Comparison of ENCODE assay signal across 8 mouse cellular contexts in genomic region chr6:38921095-38921809, GRCm38 (mm10). TPM values are rescaled to one million over a fixed set of nuclear protein-coding genes. Genes with fewer than 3 reads are reported as not detected.
DNase-seq lines count a peak whose midpoint lies in the region; ATAC-seq lines count a peak whose summit lies in the region.
"Had no signal": no experiment of that assay in that cellular context is flagged by ENCODE, and none has a peak within 500 bp of the region (broad histone marks: within the 10 kb centered on the region; RNA-seq: fewer than 3 reads in every experiment).

No protein-coding gene starts in this region.

- H3K27me3 ChIP-seq in kidney, embryonic 14.5 days (ENCODE audit: control insufficient read depth, insufficient read depth, low read length) = no peaks in the 10 kb centered on the region
- no peaks in the 10 kb centered on the region for H3K27me3 ChIP-seq in embryonic facial prominence, embryonic 10.5 days (replicated peaks; ENCODE audit: low read depth, poor library complexity, severe bottlenecking)
- no peaks in the 10 kb centered on the region for H3K27me3 ChIP-seq in limb, embryonic 10.5 days (ENCODE audit: low read depth, poor library complexity, severe bottlenecking)

- no peak for ATAC-seq in kidney, embryonic 14.5 days (ENCODE audit: low FRiP score, low TSS enrichment)
- ATAC-seq: hindbrain, postnatal 0 days had no signal

- DNase-seq in kidney, adult 11 months = no peak
- DNase-seq in embryonic facial prominence, embryonic 10.5 days (ENCODE audit: low spot score) = no peak
- no peak for DNase-seq in limb, embryonic 10.5 days (ENCODE audit: low spot score)
- peak; percentile 12 for DNase-seq in retina, embryonic 14.5 days (ENCODE audit: low spot score)
- no peak for DNase-seq in thymus, postnatal 4 days
- DNase-seq in lung, postnatal 4 days = no peak

- H3K36me3 ChIP-seq in kidney, embryonic 14.5 days (ENCODE audit: control insufficient read depth, insufficient read depth, low read length) = no peaks in the 10 kb centered on the region
- no peaks in the 10 kb centered on the region for H3K36me3 ChIP-seq in embryonic facial prominence, embryonic 10.5 days (replicated peaks)
- no peaks in the 10 kb centered on the region for H3K36me3 ChIP-seq in limb, embryonic 10.5 days

- no peak overlapping the region for H3K4me2 ChIP-seq in kidney, embryonic 14.5 days (replicated peaks; ENCODE audit: low read depth, low read length)

- no peak overlapping the region for H3K4me3 ChIP-seq in kidney, embryonic 14.5 days (ENCODE audit: low read length)
- no peak overlapping the region for H3K4me3 ChIP-seq in embryonic facial prominence, embryonic 10.5 days
- H3K4me3 ChIP-seq in limb, embryonic 10.5 days = no peak overlapping the region

- no peaks in the 10 kb centered on the region for H3K9me3 ChIP-seq in kidney, embryonic 14.5 days (ENCODE audit: control insufficient read depth, low read length)
- H3K9me3 ChIP-seq in embryonic facial prominence, embryonic 10.5 days = no peaks in the 10 kb centered on the region
- no peaks in the 10 kb centered on the region for H3K9me3 ChIP-seq in limb, embryonic 10.5 days (replicated peaks)

- H3K4me1 ChIP-seq in kidney, embryonic 14.5 days (ENCODE audit: control insufficient read depth, insufficient read depth, low read length) = peaks cover 8% of the 10 kb centered on the region; the same call in 1 of the 2 replicates
- peaks cover 4% of the 10 kb centered on the region; the same call in 1 of the 2 replicates for H3K4me1 ChIP-seq in embryonic facial prominence, embryonic 10.5 days
- H3K4me1 ChIP-seq in limb, embryonic 10.5 days = peaks cover under 1% of the 10 kb centered on the region; the same call in 1 of the 2 replicates

- H3K27ac ChIP-seq in kidney, embryonic 14.5 days (ENCODE audit: low read depth, low read length) = peak overlapping the region; percentile 43; the same call in 1 of the 2 replicates
- H3K27ac ChIP-seq in embryonic facial prominence, embryonic 10.5 days (replicated peaks) = 0 out of 2 replicates have a peak overlapping the region, but pooled peaks have one; percentile 5
- H3K27ac ChIP-seq in limb, embryonic 10.5 days = 0 out of 2 replicates have a peak overlapping the region, but pooled peaks have one; percentile 15
- H3K27ac ChIP-seq: hindbrain, postnatal 0 days had no signal

- 66% methylated on average over 17 of the region's 17 CpGs for WGBS in kidney, embryonic 14.5 days
- 87% methylated on average over 17 of the region's 17 CpGs for WGBS in embryonic facial prominence, embryonic 10.5 days
- WGBS in limb, embryonic 10.5 days = 86% methylated on average over 17 of the region's 17 CpGs

- no peak overlapping the region for H3K9ac ChIP-seq in kidney, embryonic 14.5 days (ENCODE audit: low read depth, low read length)

RNA-seq across cellular contexts. Expression of gene Hipk2, which starts 45.3 kb away (rescaled TPM):
- polyA plus RNA-seq in kidney, embryonic 14.5 days (2014; fragmentation: Nextera tagmentation; extraction: Ambion mirVana) = 31.0 and 33.6 TPM in 2 replicates
- polyA plus RNA-seq in embryonic facial prominence, embryonic 10.5 days (2016; fragmentation: Nextera tagmentation; extraction: Ambion mirVana) = 24.5 and 26.1 TPM in 2 replicates
- polyA plus RNA-seq in limb, embryonic 10.5 days (2016; fragmentation: Nextera tagmentation; extraction: Ambion mirVana) = 20.6 and 21.8 TPM in 2 replicates

RNA-seq across cellular contexts. Expression of gene Tbxas1, which starts 46.0 kb away (rescaled TPM):
- polyA plus RNA-seq in kidney, embryonic 14.5 days (2014; fragmentation: Nextera tagmentation; extraction: Ambion mirVana) = 2.4 and 3.3 TPM in 2 replicates
- 0.88 and 1.8 TPM in 2 replicates for polyA plus RNA-seq in embryonic facial prominence, embryonic 10.5 days (2016; fragmentation: Nextera tagmentation; extraction: Ambion mirVana)
- polyA plus RNA-seq in limb, embryonic 10.5 days (2016; fragmentation: Nextera tagmentation; extraction: Ambion mirVana) = 1.1 TPM in 2 replicates
